Mouse (Mus musculus): Measurements from ENCODE around the gene B3glct. TPM values are rescaled to one million over a fixed set of nuclear protein-coding genes. Genes with fewer than 3 reads are reported as not detected.
A peak's percentile ranks its signal among the peaks of the same experiment; 100 is the strongest.

B3glct gene
- 20.5 and 22.9 TPM in 2 replicates for total RNA-seq (2021)
- long read RNA-seq, experiment 1, full-length matches to known transcripts: 11 of 17 reads
- long read RNA-seq, experiment 1, partial matches to known transcripts: 2 of 17 reads
- long read RNA-seq, experiment 1, other reads (novel, unspliced or antisense): 4 of 17 reads
- long read RNA-seq, experiment 2, full-length matches to known transcripts: 3 of 6 reads
- long read RNA-seq, experiment 2, partial matches to known transcripts: 2 of 6 reads
- long read RNA-seq, experiment 2, other reads (novel, unspliced or antisense): 1 of 6 reads

GRCm38 (mm10) chr5:149678100-149678989 is at the start of gene B3glct:
B3glct (plus strand) TSS chr5:149678230.
- DNase-seq: peak; percentile 94

- DNase-seq: no peak
These were observed 43.5 kb upstream of the B3glct start for GRCm38 (mm10) chr5:149634409-149635035.

- peak; percentile 49 for DNase-seq
These were observed 42.5 kb upstream of the B3glct start for GRCm38 (mm10) chr5:149635556-149635955.

GRCm38 (mm10) chr5:149636075-149636920 is 41.7 kb upstream of the B3glct start, which contains the start of gene Hsph1:
Hsph1 (minus strand) TSS chr5:149636376.
- peak; percentile 98 for DNase-seq

GRCm38 (mm10) chr5:149637306-149637705 is 40.7 kb upstream of the B3glct start:
- no peak for DNase-seq

- DNase-seq: no peak
These were observed 36.6 kb upstream of the B3glct start for GRCm38 (mm10) chr5:149641277-149641892.

- no peak for DNase-seq
These were observed 35.7 kb upstream of the B3glct start for GRCm38 (mm10) chr5:149642366-149642765.

GRCm38 (mm10) chr5:149642783-149643509 is 35.1 kb upstream of the B3glct start:
- DNase-seq: no peak

- no peak for DNase-seq
These were observed 30.5 kb upstream of the B3glct start for GRCm38 (mm10) chr5:149647367-149648115.

- peak; percentile 52 for DNase-seq
These were observed 29.8 kb upstream of the B3glct start for GRCm38 (mm10) chr5:149648196-149648595.

GRCm38 (mm10) chr5:149648895-149649406 is 29.1 kb upstream of the B3glct start:
- no peak for DNase-seq

GRCm38 (mm10) chr5:149649499-149650178 is 28.4 kb upstream of the B3glct start:
- peak; percentile 41 for DNase-seq

- DNase-seq: no peak
These were observed 27.9 kb upstream of the B3glct start for GRCm38 (mm10) chr5:149650179-149650553.

GRCm38 (mm10) chr5:149655636-149656035 is 22.4 kb upstream of the B3glct start:
- no peak for DNase-seq

GRCm38 (mm10) chr5:149658022-149658421 is 20.0 kb upstream of the B3glct start:
- no peak for DNase-seq

- no peak for DNase-seq
These were observed 19.2 kb upstream of the B3glct start for GRCm38 (mm10) chr5:149658741-149659413.

GRCm38 (mm10) chr5:149659414-149659780 is 18.6 kb upstream of the B3glct start:
- DNase-seq: no peak

GRCm38 (mm10) chr5:149661428-149661827 is 16.6 kb upstream of the B3glct start:
- no peak for DNase-seq

GRCm38 (mm10) chr5:149662980-149663379 is 15.1 kb upstream of the B3glct start:
- DNase-seq: no peak
